Mouse (Mus musculus) kidney, adult 2 months (tissue): ENCODE results near the gene Shisal2a. TPM values are rescaled to one million over a fixed set of nuclear protein-coding genes. Genes with fewer than 3 reads are reported as not detected.

Experiments
- DNase-seq: peaks from one replicate; pipeline ENCODE4 v3.0.0; 2021
- H3K27ac ChIP-seq: fragments of 200-500 bp; 2 replicates; pipeline ENCODE4 v1.5.1; 2012; ENCODE audit warnings: low read depth, low read length, control low read depth, inconsistent platforms; ENCODE audit not compliant: insufficient read depth
- H3K27me3 ChIP-seq: fragments of 200-500 bp; replicated peaks from 2 replicates; pipeline ENCODE4 v1.6.1; 2012; ENCODE audit warnings: mild to moderate bottlenecking, moderate library complexity, low read length, inconsistent platforms; ENCODE audit not compliant: control insufficient read depth, insufficient read depth
- H3K36me3 ChIP-seq: fragments of 200-500 bp; 2 replicates; pipeline ENCODE4 v1.6.1; 2012; ENCODE audit warnings: mild to moderate bottlenecking, moderate library complexity, low read length, inconsistent platforms; ENCODE audit not compliant: control insufficient read depth, insufficient read depth
- H3K4me1 ChIP-seq: fragments of 200-500 bp; 2 replicates; pipeline ENCODE4 v1.6.1; 2011; ENCODE audit warnings: low read length; ENCODE audit not compliant: control insufficient read depth, insufficient read depth
- H3K4me3 ChIP-seq: fragments of 200-500 bp; 2 replicates; pipeline ENCODE4 v1.5.1; 2011; ENCODE audit warnings: mild to moderate bottlenecking, low read depth, low read length, control low read depth; ENCODE audit not compliant: insufficient read depth
- CTCF ChIP-seq: fragments of 200-500 bp; conservative IDR thresholded peaks from 2 replicates; pipeline ENCODE4 v1.5.1; 2011; ENCODE audit warnings: low read depth, mild to moderate bottlenecking, control low read depth, low read length, moderate library complexity, mixed read lengths; ENCODE audit not compliant: insufficient read depth, insufficient read length
- POLR2A ChIP-seq: fragments of 200-500 bp; IDR thresholded peaks from one replicate; pipeline ENCODE4 v1.6.1; 2011; ENCODE audit warnings: low read depth, low read length, control low read depth
- WGBS: fragments of 180-500 bp; shearing (Covaris S2); methylation state at CpG from one replicate; pipeline ENCODE4 v1.1.7; 2018; 5-methylcytosine and 5-hydroxymethylcytosine counted together
- polyA plus RNA-seq: library from polyadenylated mRNA; depleted of rRNA; stranded (reverse); fragments of >200 nt; gene quantifications from 2 replicates; pipeline ENCODE4 v1.2.3, GENCODE M21; 2012; rRNA removed

Shisal2a gene
- polyA plus RNA-seq = 0.25 TPM in 1 of 2 replicates, not detected in the other

GRCm38 (mm10) chr4:108383183-108383714, at the start of gene Shisal2a:
Gene Shisal2a (minus strand): TSS chr4:108383349.
- H3K4me1 ChIP-seq = 0 out of 2 replicates have a peak, but pooled peaks cover 4% of the 10 kb centered on the region
- no peaks in the 10 kb centered on the region for H3K36me3 ChIP-seq
- peak within 1 kb of the TSS; percentile 17; the same call in 1 of the 2 replicates for H3K4me3 ChIP-seq
- no peak for DNase-seq
- no peaks in the 10 kb centered on the region for H3K27me3 ChIP-seq
- no peak within 1 kb of the TSS for H3K27ac ChIP-seq
- 6% methylated on average over 55 of the region's 55 CpGs for WGBS
- TF ChIP-seq CTCF (no peak), POLR2A (no peak)

- no peak overlapping the region for H3K27ac ChIP-seq
Observed at GRCm38 (mm10) chr4:108431561-108431936, 48.4 kb upstream of the Shisal2a start.

GRCm38 (mm10) chr4:108430656-108431560, 47.8 kb upstream of the Shisal2a start:
- H3K36me3 ChIP-seq = no peaks in the 10 kb centered on the region
- TF ChIP-seq POLR2A (no peak), CTCF (no peak)
- 66% methylated on average over 4 of the region's 4 CpGs for WGBS
- DNase-seq = no peak
- H3K27ac ChIP-seq = no peak overlapping the region
- no peaks in the 10 kb centered on the region for H3K4me1 ChIP-seq
- no peaks in the 10 kb centered on the region for H3K27me3 ChIP-seq
- no peak overlapping the region for H3K4me3 ChIP-seq

More at GRCm38 (mm10) chr4:108431561-108431936, 48.4 kb upstream of the Shisal2a start:
- Histone ChIP-seq H3K27me3 (no peaks in the 10 kb centered on the region), H3K4me3 (no peak overlapping the region), H3K36me3 (no peaks in the 10 kb centered on the region), H3K4me1 (no peaks in the 10 kb centered on the region)
- TF ChIP-seq CTCF = no peak
- TF ChIP-seq POLR2A = no peak
- 61% methylated on average over 2 of the region's 2 CpGs for WGBS
- peak; percentile 4 for DNase-seq

GRCm38 (mm10) chr4:108428341-108428721, 45.2 kb upstream of the Shisal2a start:
- H3K27me3 ChIP-seq = no peaks in the 10 kb centered on the region
- TF ChIP-seq POLR2A (no peak), CTCF (no peak)
- no peaks in the 10 kb centered on the region for H3K4me1 ChIP-seq
- 83% methylated on average over 6 of the region's 6 CpGs for WGBS
- H3K4me3 ChIP-seq = no peak overlapping the region
- H3K36me3 ChIP-seq = no peaks in the 10 kb centered on the region
- no peak for DNase-seq
- H3K27ac ChIP-seq = no peak overlapping the region

- Histone ChIP-seq H3K27me3 (no peaks in the 10 kb centered on the region), H3K4me3 (no peak overlapping the region), H3K4me1 (no peaks in the 10 kb centered on the region), H3K27ac (no peak overlapping the region), H3K36me3 (no peaks in the 10 kb centered on the region)
- no peak for DNase-seq
- TF ChIP-seq CTCF = no peak
- 70% methylated on average over 11 of the region's 11 CpGs for WGBS
Observed at GRCm38 (mm10) chr4:108427719-108428340, 44.7 kb upstream of the Shisal2a start.

GRCm38 (mm10) chr4:108424587-108424986, 41.4 kb upstream of the Shisal2a start:
- Histone ChIP-seq H3K4me1 (no peaks in the 10 kb centered on the region), H3K36me3 (no peaks in the 10 kb centered on the region), H3K27me3 (no peaks in the 10 kb centered on the region), H3K4me3 (no peak overlapping the region), H3K27ac (no peak overlapping the region)
- no peak for DNase-seq
- WGBS = 24% methylated on average over 2 of the region's 2 CpGs
- TF ChIP-seq CTCF = no peak
- TF ChIP-seq POLR2A = no peak

- WGBS = 71% methylated on average over 8 of the region's 8 CpGs
- TF ChIP-seq CTCF (no peak), POLR2A (no peak)
- no peaks in the 10 kb centered on the region for H3K27me3 ChIP-seq
- no peak for DNase-seq
- H3K27ac ChIP-seq = no peak overlapping the region
- no peaks in the 10 kb centered on the region for H3K36me3 ChIP-seq
- H3K4me1 ChIP-seq = no peaks in the 10 kb centered on the region
- no peak overlapping the region for H3K4me3 ChIP-seq
Observed at GRCm38 (mm10) chr4:108407621-108408020, 24.5 kb upstream of the Shisal2a start.
